Mouse (Mus musculus): ENCODE results near the gene Hils1.

DNA sequence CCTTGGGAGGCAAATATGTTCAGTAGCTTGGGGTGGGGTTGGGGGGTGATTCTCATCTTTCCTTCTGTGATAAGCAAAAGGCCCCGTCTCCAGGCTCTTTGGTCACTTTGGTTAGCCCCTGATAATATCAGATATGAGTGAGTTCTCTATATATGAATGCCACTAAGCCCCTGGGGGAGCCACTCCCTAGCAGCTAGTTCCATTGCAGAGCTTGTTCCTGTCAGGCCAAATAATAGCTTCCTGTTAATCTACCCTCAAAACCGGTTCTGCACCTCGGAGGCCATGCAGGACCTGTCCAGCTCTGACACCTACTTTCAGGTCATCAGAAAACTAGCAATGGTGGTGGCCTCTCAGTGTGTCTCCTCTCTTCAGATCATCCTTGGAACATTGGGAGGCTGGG, 40.0 kb downstream of the Hils1 start:
- TF ChIP-seq CTCF (IDR thresholded peaks at IDR 0.05; ENCODE audit: insufficient read depth, low read length) (no peak), POLR2A (IDR thresholded peaks at IDR 0.05; ENCODE audit: borderline replicate concordance, extremely low read depth, low read depth, low read length) (no peak)
